Mouse (Mus musculus): Measurements from ENCODE around the gene Grn. TPM values are rescaled to one million over a fixed set of nuclear protein-coding genes. Genes with fewer than 3 reads are reported as not detected.

Gene Grn
- 97.0 and 100.0 TPM in 2 replicates for polyA plus RNA-seq (2012; rRNA removed)

GRCm38 (mm10) chr11:102430121-102431017 is at the start of gene Grn:
Grn (plus strand) TSS chr11:102430315.

GRCm38 (mm10) chr11:102393238-102393634 is 36.9 kb upstream of the Grn start, which contains the start of gene Rundc3a:
Rundc3a (plus strand) TSS chr11:102393403.

GRCm38 (mm10) chr11:102407834-102408215 is 22.3 kb upstream of the Grn start, which contains the start of gene Slc25a39:
Slc25a39 (minus strand) TSS chr11:102407946.

GRCm38 (mm10) chr11:102447497-102447896 is 17.4 kb downstream of the Grn start, which contains the start of gene Fam171a2:
Fam171a2 (minus strand) TSS chr11:102447682.

GRCm38 (mm10) chr11:102469648-102470357 is 39.7 kb downstream of the Grn start, which contains the start of gene Itga2b:
Itga2b (minus strand) TSS chr11:102470122.

Other genes starting within 250 kb of the Grn start
- gene Lsm12, start 245.0 kb upstream of the Grn start, polyA plus RNA-seq (2012; rRNA removed) = 13.8 and 14.1 TPM in 2 replicates
- 52.2 and 57.6 TPM in 2 replicates for gene G6pc3, start 240.7 kb upstream of the Grn start, polyA plus RNA-seq (2012; rRNA removed)
- gene Hdac5, start 200.1 kb upstream of the Grn start, polyA plus RNA-seq (2012; rRNA removed) = 70.4 and 80.7 TPM in 2 replicates
- gene BC030867, start 181.4 kb upstream of the Grn start, polyA plus RNA-seq (2012; rRNA removed) = 1.4 and 2.3 TPM in 2 replicates
- 0.96 and 1.2 TPM in 2 replicates for gene Asb16, start 161.6 kb upstream of the Grn start, polyA plus RNA-seq (2012; rRNA removed)
- 20.3 and 22.6 TPM in 2 replicates for gene Tmub2, start 145.4 kb upstream of the Grn start, polyA plus RNA-seq (2012; rRNA removed)
- gene Atxn7l3, start 133.7 kb upstream of the Grn start, polyA plus RNA-seq (2012; rRNA removed) = 19.6 and 21.3 TPM in 2 replicates
- gene Ubtf, start 110.6 kb upstream of the Grn start, polyA plus RNA-seq (2012; rRNA removed) = 9.5 and 10.8 TPM in 2 replicates
- gene Slc4a1, start 64.1 kb upstream of the Grn start, polyA plus RNA-seq (2012; rRNA removed) = 0.03 TPM in 1 of 2 replicates, not detected in the other
- 4.0 and 6.2 TPM in 2 replicates for gene Rundc3a, start 36.9 kb upstream of the Grn start, polyA plus RNA-seq (2012; rRNA removed)
- 308 and 460 TPM in 2 replicates for gene Slc25a39, start 22.4 kb upstream of the Grn start, polyA plus RNA-seq (2012; rRNA removed)
- gene Fam171a2, start 17.4 kb downstream of the Grn start, polyA plus RNA-seq (2012; rRNA removed) = 8.8 and 13.8 TPM in 2 replicates
- gene Itga2b, start 39.8 kb downstream of the Grn start, polyA plus RNA-seq (2012; rRNA removed) = 3.3 and 5.0 TPM in 2 replicates
- gene Gpatch8, start 126.1 kb downstream of the Grn start, polyA plus RNA-seq (2012; rRNA removed) = 4.9 and 6.5 TPM in 2 replicates
- gene Gm11627, start 149.1 kb downstream of the Grn start, polyA plus RNA-seq (2012; rRNA removed) = 1.1 and 1.8 TPM in 2 replicates
- 17.6 and 24.3 TPM in 2 replicates for gene Fzd2, start 174.1 kb downstream of the Grn start, polyA plus RNA-seq (2012; rRNA removed)
- gene Meioc, start 233.4 kb downstream of the Grn start, polyA plus RNA-seq (2012; rRNA removed) = not detected in 2 replicates